Mouse (Mus musculus): ENCODE results near the gene Ahr. TPM values are rescaled to one million over a fixed set of nuclear protein-coding genes. Genes with fewer than 3 reads are reported as not detected.

The Ahr gene
- 10 to 100 TPM in 1 of 2 experiments, 1 to 10 TPM in 1; 8.8 to 10.6 TPM for total RNA-seq (2021)

DNA sequence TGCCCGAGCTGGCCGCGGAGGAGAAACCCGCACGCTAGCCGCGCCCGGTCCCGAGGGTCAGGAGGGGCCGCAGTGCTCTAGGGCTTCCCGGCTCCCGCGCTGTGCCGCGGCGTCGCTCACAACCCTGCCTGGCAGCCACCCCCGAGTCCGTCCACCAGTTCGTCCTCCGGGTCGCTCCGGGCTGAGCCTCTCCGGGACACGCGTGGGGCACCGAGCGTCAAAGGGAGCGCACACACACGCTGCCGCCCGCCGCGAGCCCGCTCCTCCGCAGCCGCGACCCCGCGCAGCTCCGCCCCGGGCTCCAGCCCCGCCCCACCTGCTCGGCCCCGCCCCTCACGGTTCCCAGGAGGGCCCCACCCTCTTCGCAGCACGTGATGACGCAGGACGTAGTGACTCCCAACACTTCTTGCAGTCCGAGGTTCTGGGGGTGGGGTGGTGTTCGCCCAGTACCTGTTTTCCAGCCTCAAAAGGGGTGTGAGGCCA, at the start of gene Ahr:
Gene Ahr (minus strand): TSS at position 285 of the 483 bp plus-strand sequence.
- DNase-seq (ENCODE audit: low spot score in 2 of 2), result peak; percentile 84 to 88
- intact Hi-C loops (cut with DNase I), result loop anchor here (5.0 kb wide), 1 partner anchor 222 kb away; no protein-coding TSS in a partner anchor

DNA sequence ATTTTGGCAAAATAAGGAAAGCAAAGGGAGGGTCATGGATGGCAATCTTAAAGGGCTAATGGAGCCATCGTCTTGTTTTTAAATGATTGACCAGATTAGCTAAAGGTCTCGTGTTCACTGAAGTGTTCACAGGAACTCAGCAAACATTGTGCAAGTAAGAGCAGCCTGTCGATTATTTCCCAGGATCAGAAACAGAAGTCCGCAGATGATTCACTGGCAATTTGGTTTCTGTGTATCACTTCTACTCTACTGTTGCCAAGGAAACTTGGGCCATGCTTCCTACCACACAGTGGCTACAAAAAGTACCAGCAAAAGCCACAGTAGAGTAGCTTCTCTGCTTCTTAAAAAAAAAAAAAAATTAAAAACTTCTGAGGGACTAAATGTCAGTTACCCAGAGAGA, 44.0 kb upstream of the Ahr start:
- DNase-seq (ENCODE audit: low spot score in 2 of 2), result no peak
- intact Hi-C loops (cut with DNase I), result no loop called here

- no peak for DNase-seq (ENCODE audit: low spot score in 2 of 2)
- intact Hi-C loops (cut with DNase I), result no loop called here
These were observed 41.3 kb upstream of the Ahr start for GRCm38 (mm10) chr12:35576107-35576506.

DNA sequence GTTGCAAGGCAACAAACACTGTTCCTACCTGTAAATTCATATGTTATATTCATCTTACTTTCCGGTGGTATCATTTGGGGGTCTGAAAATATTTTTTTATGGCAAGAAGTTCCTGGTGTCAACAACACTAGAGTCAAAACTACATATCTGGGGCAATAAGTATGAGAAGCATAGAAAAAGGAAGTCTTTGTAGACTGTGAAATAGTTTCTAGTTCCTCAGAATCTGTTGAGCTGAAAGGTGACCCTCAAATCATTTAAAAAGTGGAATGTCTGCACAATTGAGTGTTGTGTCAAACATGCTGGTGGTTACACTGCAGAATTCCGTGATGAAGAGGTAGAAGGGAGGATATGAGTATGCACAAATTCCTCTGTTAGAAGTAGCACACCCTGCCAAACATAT, 38.9 kb upstream of the Ahr start:
- no peak for DNase-seq (ENCODE audit: low spot score in 2 of 2)

GRCm38 (mm10) chr12:35562826-35563225, 28.0 kb upstream of the Ahr start:
- intact Hi-C loops (cut with DNase I), result no loop called here

More for the DNA sequence above, 38.9 kb upstream of the Ahr start:
- intact Hi-C loops (cut with DNase I), result no loop called here

DNA sequence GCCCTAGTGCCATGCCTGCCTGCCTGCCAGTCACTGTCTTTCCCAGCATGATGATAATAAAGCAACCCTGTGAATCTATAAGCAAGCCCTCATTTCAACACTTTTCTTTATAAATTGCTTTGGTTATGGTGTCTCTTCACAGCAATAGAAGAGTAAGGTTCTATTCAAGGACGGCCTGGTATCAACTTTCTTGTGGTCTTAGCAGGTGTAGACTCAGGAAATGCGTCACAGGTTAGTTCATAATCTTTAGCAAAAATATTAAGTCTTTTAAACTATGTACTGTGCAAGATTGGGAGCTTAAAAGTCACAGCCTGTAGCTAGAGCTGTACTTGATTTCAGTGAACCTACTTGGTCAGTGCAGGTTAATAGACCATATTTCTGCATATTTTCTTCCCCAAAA, 24.0 kb upstream of the Ahr start:
- intact Hi-C loops (cut with DNase I), result no loop called here
- DNase-seq (ENCODE audit: low spot score in 2 of 2), result no peak

More at GRCm38 (mm10) chr12:35562826-35563225, 28.0 kb upstream of the Ahr start:
- DNase-seq (ENCODE audit: low spot score in 2 of 2), result no peak

DNA sequence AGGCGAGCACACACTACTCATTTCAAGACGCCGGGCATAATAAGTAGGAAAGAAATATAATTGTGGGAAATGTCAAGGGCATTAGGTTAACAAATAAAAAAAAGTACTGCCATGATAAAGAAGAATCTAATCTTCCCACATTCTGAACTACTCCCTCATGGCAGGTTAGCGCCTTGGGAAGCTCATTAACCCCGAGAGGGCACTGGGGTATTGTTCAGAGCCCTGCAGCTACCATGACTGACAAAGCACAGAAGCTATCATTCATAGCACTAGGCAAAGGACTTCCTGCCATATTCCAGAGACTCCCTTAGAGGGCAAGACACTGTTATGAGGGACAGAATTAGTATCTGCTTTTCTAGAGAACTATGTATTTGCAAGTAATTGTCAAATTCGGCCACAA, 21.1 kb upstream of the Ahr start:
- intact Hi-C loops (cut with DNase I), result no loop called here
- no peak for DNase-seq (ENCODE audit: low spot score in 2 of 2)

DNA sequence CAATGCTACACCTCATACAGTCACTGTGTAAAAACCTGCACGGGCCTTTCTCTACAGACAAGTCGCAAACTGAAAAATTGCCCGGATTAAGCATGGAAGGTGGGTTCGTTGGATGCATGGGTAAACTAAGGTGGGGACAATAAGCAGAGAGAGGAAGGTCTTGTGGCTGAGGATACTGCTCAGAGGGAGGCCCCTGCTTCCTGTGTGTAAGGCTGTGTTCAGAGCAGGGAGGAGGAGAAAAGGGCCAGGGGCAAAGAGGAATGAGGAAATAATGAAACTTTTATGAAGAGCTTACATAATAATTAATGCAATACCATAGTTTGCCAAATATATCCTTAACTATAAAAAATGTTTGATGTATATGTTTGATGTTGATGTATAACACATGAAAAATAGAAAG, 19.5 kb upstream of the Ahr start:
- intact Hi-C loops (cut with DNase I), result no loop called here
- no peak for DNase-seq (ENCODE audit: low spot score in 2 of 2)

DNA sequence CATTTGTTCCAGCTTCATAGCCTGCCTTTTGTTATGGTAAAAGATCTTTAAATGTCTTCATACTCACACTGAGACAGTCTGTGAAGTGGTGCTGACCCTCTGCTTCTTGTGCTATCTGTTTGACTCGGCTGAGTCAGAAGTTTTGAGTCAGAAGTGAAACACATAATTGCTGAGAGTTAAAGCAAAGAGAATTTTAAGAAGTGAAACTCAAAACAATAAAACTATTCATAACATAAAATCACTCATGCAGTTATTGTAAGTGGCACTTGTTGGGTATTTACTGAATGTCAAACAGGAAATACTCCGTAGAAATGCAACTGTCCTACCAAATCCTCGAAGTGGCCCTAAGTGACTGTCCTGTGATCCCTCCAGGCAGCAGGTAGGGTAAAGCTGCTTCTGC, 18.3 kb upstream of the Ahr start:
- intact Hi-C loops (cut with DNase I), result no loop called here
- DNase-seq (ENCODE audit: low spot score in 2 of 2), result no peak

DNA sequence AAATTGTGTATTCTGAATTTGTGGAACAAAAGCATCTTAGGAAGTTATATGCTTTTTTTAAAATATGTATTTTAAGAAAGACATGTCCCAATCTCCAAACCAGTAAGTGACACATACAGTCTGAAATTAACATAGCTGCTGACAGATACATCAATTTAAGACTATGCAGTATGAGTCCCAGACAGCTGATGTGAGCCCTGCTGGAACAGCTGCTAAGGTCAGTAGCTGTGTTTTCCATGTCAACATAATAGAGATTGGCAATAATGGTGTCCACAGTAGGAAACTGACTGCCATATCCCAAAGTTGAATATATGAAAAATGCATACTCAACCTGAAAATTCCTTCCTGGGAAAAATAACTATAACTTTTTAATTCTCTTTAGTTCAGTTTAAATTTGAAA, 15.5 kb upstream of the Ahr start:
- no peak for DNase-seq (ENCODE audit: low spot score in 2 of 2)
- intact Hi-C loops (cut with DNase I), result no loop called here

- DNase-seq (ENCODE audit: low spot score in 2 of 2), result no peak
- intact Hi-C loops (cut with DNase I), result no loop called here
These were observed 8.0 kb upstream of the Ahr start for GRCm38 (mm10) chr12:35542836-35543235.

- intact Hi-C loops (cut with DNase I), result no loop called here
- DNase-seq (ENCODE audit: low spot score in 2 of 2), result no peak
These were observed 4.0 kb upstream of the Ahr start for GRCm38 (mm10) chr12:35538843-35539242.

- DNase-seq (ENCODE audit: low spot score in 2 of 2), result peak; percentile 23 to 44
- intact Hi-C loops (cut with DNase I), result loop anchor here (5.0 kb wide), 1 partner anchor 222 kb away; no protein-coding TSS in a partner anchor
These were observed 604 bp downstream of the Ahr start for GRCm38 (mm10) chr12:35534114-35534753.

DNA sequence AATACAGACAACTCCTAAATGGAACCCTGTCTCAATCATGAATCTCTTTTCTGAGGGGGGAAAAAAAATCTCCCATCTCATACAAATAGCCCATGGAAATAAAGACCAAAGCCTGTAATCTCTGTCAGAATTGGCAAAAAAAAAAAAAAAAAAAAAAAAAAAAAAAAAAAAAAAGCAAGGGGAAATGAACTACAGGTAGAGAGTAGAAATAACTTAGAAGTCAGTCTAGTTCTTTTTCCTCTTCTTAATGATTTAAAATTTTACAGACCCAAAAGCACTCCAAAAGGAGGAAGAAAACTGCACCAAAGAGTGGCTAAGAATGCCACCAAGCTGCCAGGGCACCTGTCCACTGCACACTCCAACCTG, 1.1 kb downstream of the Ahr start:
- intact Hi-C loops (cut with DNase I), result loop anchor here (2.0 to 5.0 kb wide), 2 partner anchors 221 to 297 kb away; no protein-coding TSS in a partner anchor

GRCm38 (mm10) chr12:35533133-35533532, 1.7 kb downstream of the Ahr start:
- no peak for DNase-seq (ENCODE audit: low spot score in 2 of 2)
- intact Hi-C loops (cut with DNase I), result loop anchor here (2.0 to 5.0 kb wide), 2 partner anchors 221 to 298 kb away; no protein-coding TSS in a partner anchor

More for the DNA sequence above, 1.1 kb downstream of the Ahr start:
- DNase-seq (ENCODE audit: low spot score in 2 of 2), result no peak

DNA sequence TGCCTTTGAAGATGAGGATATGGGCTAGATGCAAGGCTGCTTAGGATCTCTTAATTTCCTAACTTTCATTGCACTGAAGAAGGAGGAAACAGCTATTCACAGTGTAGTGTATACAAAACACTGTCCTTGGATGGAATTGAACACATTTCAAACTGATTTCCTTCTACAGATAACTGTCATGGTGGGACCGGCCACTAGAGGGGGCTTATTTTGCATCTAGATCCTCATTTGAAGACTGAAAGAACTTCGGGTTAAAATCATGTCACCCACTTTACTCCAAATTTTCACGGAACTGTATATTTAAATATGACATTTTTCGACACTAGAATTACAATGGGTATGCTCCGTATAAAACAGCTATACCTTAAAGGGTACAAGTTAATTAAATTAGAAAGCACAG, 2.7 kb downstream of the Ahr start:
- intact Hi-C loops (cut with DNase I), result loop anchor here (2.0 to 5.0 kb wide), 2 partner anchors 220 to 299 kb away; no protein-coding TSS in a partner anchor
- DNase-seq (ENCODE audit: low spot score in 2 of 2), result peak; percentile 49 to 76

- intact Hi-C loops (cut with DNase I), result loop anchor here (5.0 kb wide), 1 partner anchor 218 kb away; no protein-coding TSS in a partner anchor
These were observed 4.3 kb downstream of the Ahr start for GRCm38 (mm10) chr12:35530587-35530986.

GRCm38 (mm10) chr12:35527429-35527828, 7.4 kb downstream of the Ahr start:
- no peak for DNase-seq (ENCODE audit: low spot score in 2 of 2)
- intact Hi-C loops (cut with DNase I), result no loop called here

More at GRCm38 (mm10) chr12:35530587-35530986, 4.3 kb downstream of the Ahr start:
- no peak for DNase-seq (ENCODE audit: low spot score in 2 of 2)

DNA sequence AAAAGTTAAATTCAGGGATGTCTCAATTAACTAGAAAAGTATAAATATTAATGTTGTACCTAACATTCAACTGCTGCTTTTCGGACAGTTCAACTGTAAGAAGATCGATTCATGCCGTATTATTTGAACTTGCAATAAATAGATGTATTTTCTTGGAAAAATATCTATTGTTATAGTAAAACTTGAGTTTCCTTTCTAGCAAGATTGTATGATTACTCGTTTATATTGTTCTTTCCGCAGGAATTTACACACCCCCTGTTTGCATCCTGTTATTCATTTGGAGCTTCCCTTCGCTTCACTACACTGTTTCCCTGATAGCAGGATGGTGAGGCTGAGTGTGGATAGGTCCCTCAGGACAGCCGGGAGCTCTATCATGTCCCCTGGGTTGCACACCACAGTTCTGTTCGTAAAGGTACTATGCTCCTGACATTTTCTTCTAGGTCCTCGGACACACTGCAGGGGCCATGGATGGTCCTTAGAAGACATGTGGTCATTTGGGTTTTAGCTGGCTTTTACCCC, 12.2 kb downstream of the Ahr start:
- no peak for DNase-seq (ENCODE audit: low spot score in 2 of 2)
- intact Hi-C loops (cut with DNase I), result no loop called here

DNA sequence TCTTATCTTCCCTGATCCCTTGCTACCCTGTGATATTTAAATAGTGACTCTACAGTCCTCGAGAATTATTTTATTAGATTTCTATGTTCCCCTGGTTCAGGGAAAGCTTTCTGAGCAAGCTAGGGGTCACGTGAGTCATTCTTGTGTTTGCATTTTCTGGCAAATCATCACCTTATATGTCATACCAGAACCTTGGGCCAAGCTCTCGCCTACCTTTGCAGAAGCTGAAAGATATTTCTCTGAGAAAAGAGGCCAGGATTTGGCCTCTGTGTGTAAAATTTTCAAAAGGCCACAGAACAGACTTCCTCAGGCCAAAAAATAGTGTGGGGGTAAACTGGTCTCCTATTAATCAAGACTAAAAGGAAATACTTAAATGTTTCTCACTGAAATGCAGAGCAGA, 19.2 kb downstream of the Ahr start:
- no peak for DNase-seq (ENCODE audit: low spot score in 2 of 2)
- intact Hi-C loops (cut with DNase I), result no loop called here

DNA sequence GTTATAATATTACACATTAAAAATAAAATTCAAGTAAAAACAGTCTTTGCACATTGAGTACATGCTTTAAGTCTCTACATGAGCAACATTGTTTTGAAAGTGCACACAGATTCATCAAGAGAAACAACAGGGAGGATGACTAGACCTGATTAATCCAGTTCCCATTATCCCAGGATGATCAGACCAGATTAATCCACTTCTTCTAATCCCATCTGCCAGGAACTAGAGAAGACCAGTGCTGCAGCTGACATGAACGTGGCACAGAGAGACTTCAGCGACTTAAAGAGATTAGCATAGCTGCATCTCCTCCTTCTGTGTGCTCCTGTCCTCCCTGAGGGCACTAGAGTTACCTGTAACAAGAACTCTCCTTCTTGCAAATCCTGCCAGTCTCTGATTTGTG, 20.2 kb downstream of the Ahr start:
- no peak for DNase-seq (ENCODE audit: low spot score in 2 of 2)
- intact Hi-C loops (cut with DNase I), result no loop called here

All from left cerebral cortex, postnatal 36 days (tissue).